In the genomic region with DNA sequence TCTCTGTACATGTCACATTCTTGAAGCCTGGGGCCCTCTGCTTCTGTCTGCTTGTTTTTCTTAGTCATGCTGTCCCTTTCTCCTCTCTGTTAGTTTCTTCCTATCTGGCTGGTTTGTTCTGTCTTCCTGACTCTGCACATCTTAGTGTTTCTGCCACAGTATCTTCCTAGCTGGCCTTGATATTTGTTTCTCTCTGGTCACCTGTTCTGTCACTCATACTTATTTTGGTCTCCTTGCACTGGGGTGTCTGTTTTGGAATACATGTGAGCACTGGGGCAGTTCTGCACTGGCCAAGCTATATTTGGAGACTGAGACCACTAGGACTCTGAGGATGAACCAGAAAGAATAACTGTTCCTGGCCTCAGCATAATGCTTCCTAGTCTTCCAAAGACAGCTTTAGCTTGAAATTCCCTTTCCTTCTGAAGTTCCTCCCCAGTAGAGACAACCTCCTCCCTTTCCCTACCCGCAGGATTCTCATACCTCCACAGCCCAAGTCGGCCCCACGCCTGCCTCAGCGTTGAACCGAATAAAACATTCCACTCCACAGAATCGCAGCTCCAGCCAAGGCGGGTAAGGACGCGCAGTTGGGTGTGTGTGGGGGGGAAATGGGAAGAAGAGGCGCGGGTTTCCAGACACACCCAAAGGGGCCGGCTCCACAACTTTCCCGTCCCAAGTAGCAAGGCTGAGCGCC, we compare ENCODE assay signal across 8 mouse cellular contexts. TPM values are rescaled to one million over a fixed set of nuclear protein-coding genes. Genes with fewer than 3 reads are reported as not detected.
DNase-seq lines count a peak whose midpoint lies in the region; ATAC-seq and TF ChIP-seq lines count a peak whose summit lies in the region.

No protein-coding gene starts in this region.

- DNase-seq in gastrocnemius, adult 18-20 months (ENCODE audit: low spot score) = peak; percentile 47
- DNase-seq in gastrocnemius, postnatal 36 days = no peak
- no peak for DNase-seq in testis, postnatal 14 days (ENCODE audit: low spot score)
- no peak for DNase-seq in liver, adult 2 months (ENCODE audit: extremely low read depth, low read depth, low spot score)
- no peak for DNase-seq in spleen, adult 12 weeks (ENCODE audit: low spot score)

- under 1% methylated on average over 13 of the region's 14 CpGs for WGBS in liver, adult 2 months
- WGBS in stomach, embryonic 16.5 days = 8% methylated on average over 14 of the region's 14 CpGs

- H3K4me3 ChIP-seq in testis, adult 2 months (ENCODE audit: control insufficient read depth, low read depth, low read length) = peak overlapping the region; percentile 88
- H3K4me3 ChIP-seq in liver, adult 2 months (ENCODE audit: insufficient read depth, low read depth, low read length) = peak overlapping the region; percentile 67
- H3K4me3 ChIP-seq in stomach, embryonic 16.5 days (replicated peaks; ENCODE audit: low read length) = peak overlapping the region; percentile 53

- intact Hi-C loops in gastrocnemius, postnatal 36 days (cut with DNase I) = no loop called here

- no peak overlapping the region for H3K27ac ChIP-seq in testis, adult 2 months (ENCODE audit: control insufficient read depth, insufficient read depth, low read depth, low read length)
- peak overlapping the region; percentile 52 for H3K27ac ChIP-seq in liver, adult 2 months (replicated peaks; ENCODE audit: insufficient read depth, low read depth, low read length)
- H3K27ac ChIP-seq in stomach, embryonic 16.5 days (ENCODE audit: low read length) = peak overlapping the region; percentile 93

- H3K4me1 ChIP-seq in testis, adult 2 months (ENCODE audit: control insufficient read depth, insufficient read depth, low read length) = no peaks in the 10 kb centered on the region; the same call in 1 of the 2 replicates
- peaks cover 6% of the 10 kb centered on the region; the same call in 1 of the 2 replicates for H3K4me1 ChIP-seq in liver, adult 2 months (ENCODE audit: control insufficient read depth, insufficient read depth, low read length)
- peaks cover 6% of the 10 kb centered on the region; the same call in 1 of the 2 replicates for H3K4me1 ChIP-seq in stomach, embryonic 16.5 days (ENCODE audit: control insufficient read depth, insufficient read depth, low read length)

- 0 out of 2 replicates have a peak, but pooled peaks have one; percentile 5 for ATAC-seq in stomach, embryonic 16.5 days (ENCODE audit: insufficient read depth, low FRiP score)
- no peak for ATAC-seq in granulocyte monocyte progenitor cell, adult 5-6 weeks (replicated peaks; ENCODE audit: poor library complexity, severe bottlenecking)

- no peaks in the 10 kb centered on the region for H3K36me3 ChIP-seq in testis, adult 2 months (ENCODE audit: control insufficient read depth, insufficient read depth, low read length)
- no peaks in the 10 kb centered on the region for H3K36me3 ChIP-seq in liver, adult 2 months (ENCODE audit: control insufficient read depth, insufficient read depth, low read length)
- H3K36me3 ChIP-seq in stomach, embryonic 16.5 days (ENCODE audit: control insufficient read depth, insufficient read depth, low read length) = no peaks in the 10 kb centered on the region

- peak overlapping the region; percentile 59 for H3K9ac ChIP-seq in liver, adult 2 months (ENCODE audit: low read depth, low read length)
- H3K9ac ChIP-seq in stomach, embryonic 16.5 days (ENCODE audit: low read length) = peak overlapping the region; percentile 70

- TF ChIP-seq POLR2A in testis, adult 2 months (IDR thresholded peaks at IDR 0.05; ENCODE audit: control insufficient read depth, low read depth, low read length) = no peak
- TF ChIP-seq POLR2A in liver, adult 2 months (IDR thresholded peaks at IDR 0.05; ENCODE audit: extremely low read depth, insufficient read depth, low read length) = no peak

- H3K27me3 ChIP-seq in testis, adult 2 months (ENCODE audit: control insufficient read depth, insufficient read depth, low read length) = no peaks in the 10 kb centered on the region
- no peaks in the 10 kb centered on the region for H3K27me3 ChIP-seq in liver, adult 2 months (ENCODE audit: control insufficient read depth, insufficient read depth, low read length)
- no peaks in the 10 kb centered on the region for H3K27me3 ChIP-seq in stomach, embryonic 16.5 days (ENCODE audit: control insufficient read depth, insufficient read depth, low read length)

- peaks cover 3% of the 10 kb centered on the region; the same call in 1 of the 2 replicates for H3K79me2 ChIP-seq in liver, adult 2 months (ENCODE audit: control insufficient read depth, insufficient read depth, low read length)

- TF ChIP-seq CTCF in testis, adult 2 months (IDR thresholded peaks at IDR 0.05; ENCODE audit: control insufficient read depth, insufficient read depth, insufficient replicate concordance, low read depth, low read length) = no peak
- TF ChIP-seq CTCF in liver, adult 2 months (IDR thresholded peaks at IDR 0.05; ENCODE audit: low read depth, low read length) = no peak

- H3K4me2 ChIP-seq in stomach, embryonic 16.5 days (ENCODE audit: low read depth, low read length) = peak overlapping the region; percentile 65

- no peaks in the 10 kb centered on the region for H3K9me3 ChIP-seq in stomach, embryonic 16.5 days (replicated peaks; ENCODE audit: control insufficient read depth, low read length)

RNA-seq across cellular contexts. Expression of gene Taz, which starts 0.5 kb away (rescaled TPM):
- 10 to 100 TPM; 40.2 to 47.4 TPM for total RNA-seq in gastrocnemius, adult 18-20 months (2021)
- 10 to 100 TPM; 39.0 to 43.7 TPM for total RNA-seq in gastrocnemius, postnatal 36 days (2021)
- polyA plus RNA-seq in testis, adult 2 months (2012; rRNA removed) = 17.4 and 20.0 TPM in 2 replicates
- 29.7 and 37.2 TPM in 2 replicates for total RNA-seq in liver, adult 2 months (2014; rRNA removed)
- 48.8 and 53.9 TPM in 2 replicates for polyA plus RNA-seq in liver, adult 2 months (2012; rRNA removed)
- polyA plus RNA-seq in stomach, embryonic 16.5 days (2015; fragmentation: Nextera tagmentation; extraction: Ambion mirVana) = 79.1 and 81.0 TPM in 2 replicates
- 29.2 and 47.6 TPM in 2 replicates for total RNA-seq in granulocyte monocyte progenitor cell, adult 5-6 weeks (2014; fragmentation: Nextera tagmentation)
- total RNA-seq in granulocyte monocyte progenitor cell, adult 5-6 weeks (2017) = 30.8 and 41.0 TPM in 2 replicates

RNA-seq across cellular contexts. Expression of gene Dnase1l1, which starts 1.0 kb away (rescaled TPM):
- total RNA-seq in gastrocnemius, adult 18-20 months (2021) = 100 to 1,000 TPM; 114 to 124 TPM
- total RNA-seq in gastrocnemius, postnatal 36 days (2021) = 100 to 1,000 TPM; 102 to 107 TPM
- polyA plus RNA-seq in testis, adult 2 months (2012; rRNA removed) = 1.7 and 1.8 TPM in 2 replicates
- total RNA-seq in liver, adult 2 months (2014; rRNA removed) = 3.5 and 6.1 TPM in 2 replicates
- polyA plus RNA-seq in liver, adult 2 months (2012; rRNA removed) = 4.9 and 5.5 TPM in 2 replicates
- 14.8 and 18.7 TPM in 2 replicates for polyA plus RNA-seq in stomach, embryonic 16.5 days (2015; fragmentation: Nextera tagmentation; extraction: Ambion mirVana)
- 28.6 and 34.8 TPM in 2 replicates for total RNA-seq in granulocyte monocyte progenitor cell, adult 5-6 weeks (2014; fragmentation: Nextera tagmentation)
- 5.0 and 9.1 TPM in 2 replicates for total RNA-seq in granulocyte monocyte progenitor cell, adult 5-6 weeks (2017)

RNA-seq across cellular contexts. Expression of gene Rpl10, which starts 10.6 kb away (rescaled TPM):
- 100 to 1,000 TPM; 172 to 189 TPM for total RNA-seq in gastrocnemius, adult 18-20 months (2021)
- total RNA-seq in gastrocnemius, postnatal 36 days (2021) = 100 to 1,000 TPM; 133 to 141 TPM
- polyA plus RNA-seq in testis, adult 2 months (2012; rRNA removed) = 85.8 and 143 TPM in 2 replicates
- total RNA-seq in liver, adult 2 months (2014; rRNA removed) = 1,181 and 1,274 TPM in 2 replicates
- 968 and 1,030 TPM in 2 replicates for polyA plus RNA-seq in liver, adult 2 months (2012; rRNA removed)
- polyA plus RNA-seq in stomach, embryonic 16.5 days (2015; fragmentation: Nextera tagmentation; extraction: Ambion mirVana) = 666 and 804 TPM in 2 replicates
- 5,642 and 5,847 TPM in 2 replicates for total RNA-seq in granulocyte monocyte progenitor cell, adult 5-6 weeks (2014; fragmentation: Nextera tagmentation)
- total RNA-seq in granulocyte monocyte progenitor cell, adult 5-6 weeks (2017) = 1,448 and 1,548 TPM in 2 replicates

RNA-seq across cellular contexts. Expression of gene Atp6ap1, which starts 15.7 kb away (rescaled TPM):
- total RNA-seq in gastrocnemius, adult 18-20 months (2021) = 10 to 100 TPM; 92.1 to 95.3 TPM
- total RNA-seq in gastrocnemius, postnatal 36 days (2021) = 10 to 100 TPM; 83.9 to 88.0 TPM
- 40.3 and 41.6 TPM in 2 replicates for polyA plus RNA-seq in testis, adult 2 months (2012; rRNA removed)
- total RNA-seq in liver, adult 2 months (2014; rRNA removed) = 53.1 and 67.8 TPM in 2 replicates
- polyA plus RNA-seq in liver, adult 2 months (2012; rRNA removed) = 150 and 152 TPM in 2 replicates
- polyA plus RNA-seq in stomach, embryonic 16.5 days (2015; fragmentation: Nextera tagmentation; extraction: Ambion mirVana) = 149 and 171 TPM in 2 replicates
- total RNA-seq in granulocyte monocyte progenitor cell, adult 5-6 weeks (2014; fragmentation: Nextera tagmentation) = 109 and 114 TPM in 2 replicates
- total RNA-seq in granulocyte monocyte progenitor cell, adult 5-6 weeks (2017) = 127 and 132 TPM in 2 replicates

RNA-seq across cellular contexts. Expression of gene Gdi1, which starts 23.6 kb away (rescaled TPM):
- 10 to 100 TPM; 27.9 to 35.9 TPM for total RNA-seq in gastrocnemius, adult 18-20 months (2021)
- 10 to 100 TPM; 28.6 to 33.1 TPM for total RNA-seq in gastrocnemius, postnatal 36 days (2021)
- 18.0 and 19.7 TPM in 2 replicates for polyA plus RNA-seq in testis, adult 2 months (2012; rRNA removed)
- total RNA-seq in liver, adult 2 months (2014; rRNA removed) = 54.7 and 55.5 TPM in 2 replicates
- polyA plus RNA-seq in liver, adult 2 months (2012; rRNA removed) = 43.6 and 72.5 TPM in 2 replicates
- 218 and 219 TPM in 2 replicates for polyA plus RNA-seq in stomach, embryonic 16.5 days (2015; fragmentation: Nextera tagmentation; extraction: Ambion mirVana)
- total RNA-seq in granulocyte monocyte progenitor cell, adult 5-6 weeks (2014; fragmentation: Nextera tagmentation) = 70.7 and 101 TPM in 2 replicates
- total RNA-seq in granulocyte monocyte progenitor cell, adult 5-6 weeks (2017) = 15.4 and 20.4 TPM in 2 replicates
